Mouse (Mus musculus): Measurements from ENCODE around the gene Eif2ak2. TPM values are rescaled to one million over a fixed set of nuclear protein-coding genes. Genes with fewer than 3 reads are reported as not detected.

The Eif2ak2 gene
- 10 to 100 TPM in 1 of 4 experiments, 1 to 10 TPM in 3; 5.8 to 13.6 (median 8.0) TPM for total RNA-seq (2022)

DNA sequence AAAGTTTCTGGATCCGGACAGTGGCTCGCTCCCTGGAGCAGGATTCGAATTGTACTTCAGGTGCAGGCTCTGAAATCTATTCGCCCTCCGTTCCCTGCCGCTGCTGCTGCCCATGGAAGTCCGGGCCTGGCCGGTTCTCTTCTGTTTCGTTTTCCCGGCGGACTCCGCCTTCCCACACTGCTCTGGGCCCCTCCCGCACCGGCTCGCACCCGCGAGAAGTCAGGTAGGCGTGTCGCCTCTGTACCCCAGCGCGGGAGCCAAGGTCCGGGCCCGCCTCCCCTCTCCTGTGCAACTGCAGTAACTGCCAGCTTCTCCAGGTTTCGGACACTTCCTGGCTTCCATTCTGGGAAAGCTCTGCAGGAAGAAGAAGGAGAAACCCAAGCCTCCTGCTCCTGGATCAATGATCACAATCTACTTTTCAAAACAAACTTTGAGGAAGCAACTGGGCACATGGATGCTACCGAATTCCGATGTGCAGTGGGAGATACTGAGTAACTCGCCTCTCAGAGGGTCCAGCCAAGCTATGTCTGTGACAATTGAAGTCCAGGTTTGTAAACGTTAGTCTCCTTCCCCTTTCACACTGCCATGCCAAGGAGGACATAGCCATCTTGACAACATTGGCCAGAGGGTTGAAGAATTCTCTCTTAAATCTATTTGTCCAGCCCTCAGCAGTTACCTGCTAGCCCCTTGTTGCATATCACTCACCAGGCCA, at the start of gene Eif2ak2:
Eif2ak2 (minus strand) TSS at position 173 of the 712 bp plus-strand sequence.
- peak; percentile 14 to 29 for DNase-seq (ENCODE audit: low spot score in 2 of 2)

DNA sequence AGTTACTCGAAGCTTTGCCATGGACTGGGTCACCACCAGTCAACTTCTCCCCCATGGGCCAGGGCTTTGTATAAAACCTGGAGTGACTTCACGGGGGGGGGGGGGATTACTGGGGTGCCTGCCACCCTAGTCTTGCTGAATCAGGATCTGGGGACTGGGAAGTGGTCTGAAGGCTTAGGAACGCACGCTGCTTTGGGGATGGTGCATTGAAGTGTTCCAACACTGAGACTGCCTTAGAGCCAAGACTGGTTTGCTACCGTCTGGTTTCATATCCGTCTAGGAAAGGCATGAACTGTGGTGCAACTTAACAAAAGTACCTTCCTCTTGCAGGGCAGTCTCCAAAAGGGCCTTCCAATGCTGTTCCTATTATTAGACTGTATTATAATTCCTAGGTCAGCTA, 35.3 kb upstream of the Eif2ak2 start:
- no peak for DNase-seq (ENCODE audit: low spot score in 2 of 2)

DNA sequence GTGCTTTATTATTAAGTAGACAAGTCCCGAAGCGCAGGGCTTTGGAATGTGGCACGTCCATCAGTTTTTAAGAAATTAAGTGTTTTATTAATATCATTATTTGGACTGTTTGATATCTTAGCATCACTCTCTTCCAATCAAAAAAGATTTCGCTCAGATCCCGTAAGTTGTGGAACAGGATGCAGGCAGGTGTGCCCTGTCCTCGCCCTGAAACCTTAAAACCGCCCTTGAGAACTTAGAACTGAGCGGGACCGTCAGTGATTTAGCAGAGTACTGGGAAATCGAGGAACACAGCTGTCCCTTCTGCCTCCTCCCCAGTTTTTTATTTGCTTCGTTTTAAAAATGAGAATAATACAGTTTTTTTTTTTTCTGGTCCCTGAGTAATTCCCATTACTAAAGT, 34.5 kb upstream of the Eif2ak2 start:
- no peak for DNase-seq (ENCODE audit: low spot score in 2 of 2)

DNA sequence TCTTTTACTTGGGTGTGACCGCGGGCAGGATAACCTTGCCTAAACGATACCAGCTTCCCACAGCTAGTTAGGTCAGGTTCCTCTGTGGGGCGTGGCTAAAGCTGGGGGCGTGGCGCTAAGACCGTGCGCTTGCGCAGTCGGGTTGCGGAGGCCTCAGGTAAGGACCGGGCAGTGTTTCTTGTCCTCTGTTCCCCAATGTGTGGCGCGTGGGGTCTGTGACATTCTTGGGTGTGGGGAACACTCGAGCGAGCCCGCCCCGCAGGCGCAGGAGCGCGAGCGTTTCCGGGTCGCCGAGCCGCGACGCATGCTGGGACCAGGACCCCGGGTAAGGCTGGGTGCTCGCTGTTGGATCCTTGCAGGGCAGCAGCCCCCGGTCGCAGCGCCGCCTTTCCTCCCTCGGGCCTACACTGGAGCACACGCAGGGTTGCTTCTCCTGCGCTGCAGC, 34.0 kb upstream of the Eif2ak2 start, which contains the start of gene Cebpzos:
Cebpzos (plus strand) TSS at position 132 of the 445 bp plus-strand sequence.
- DNase-seq (ENCODE audit: low spot score in 2 of 2), result peak; percentile 76 to 90

DNA sequence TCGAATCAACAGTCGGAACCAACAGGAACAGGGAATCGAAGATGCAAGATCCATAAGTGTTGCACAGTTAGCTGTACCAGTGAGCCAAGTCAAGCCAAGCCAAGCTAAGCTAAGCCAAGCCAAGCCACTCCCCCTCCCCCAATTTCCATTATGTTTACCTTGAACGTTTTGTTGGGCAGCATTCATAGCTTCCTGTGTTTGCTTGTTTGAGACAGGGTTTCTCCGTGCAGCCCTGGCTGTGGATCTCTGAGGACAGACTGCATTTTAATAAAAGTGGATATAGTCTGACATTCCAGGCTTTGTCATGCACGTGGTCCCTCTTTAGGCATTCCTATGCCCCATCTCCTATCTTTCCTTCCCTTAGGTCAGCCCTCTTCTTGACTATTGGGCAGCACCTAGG, 33.4 kb upstream of the Eif2ak2 start:
- DNase-seq (ENCODE audit: low spot score in 2 of 2), result no peak

DNA sequence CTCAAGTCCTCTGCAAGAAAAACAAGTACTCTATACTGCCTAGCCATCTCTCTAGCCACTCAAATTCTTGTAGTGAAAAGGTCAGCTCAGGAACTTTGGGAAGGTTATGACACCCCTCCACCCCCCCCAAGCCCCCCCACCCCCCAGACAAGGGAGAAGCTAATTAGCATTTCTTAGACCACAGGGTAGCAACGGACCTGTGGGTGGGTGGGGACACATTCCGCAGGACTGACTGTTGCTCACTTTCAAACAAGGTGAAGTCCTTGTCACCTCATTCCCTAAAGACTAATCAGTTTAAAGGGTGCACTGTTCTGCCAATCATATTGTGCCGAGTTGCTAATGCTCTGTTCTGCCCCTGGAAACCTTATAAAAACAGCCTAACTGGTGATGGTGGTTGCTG, 31.5 kb upstream of the Eif2ak2 start:
- no peak for DNase-seq (ENCODE audit: low spot score in 2 of 2)

DNA sequence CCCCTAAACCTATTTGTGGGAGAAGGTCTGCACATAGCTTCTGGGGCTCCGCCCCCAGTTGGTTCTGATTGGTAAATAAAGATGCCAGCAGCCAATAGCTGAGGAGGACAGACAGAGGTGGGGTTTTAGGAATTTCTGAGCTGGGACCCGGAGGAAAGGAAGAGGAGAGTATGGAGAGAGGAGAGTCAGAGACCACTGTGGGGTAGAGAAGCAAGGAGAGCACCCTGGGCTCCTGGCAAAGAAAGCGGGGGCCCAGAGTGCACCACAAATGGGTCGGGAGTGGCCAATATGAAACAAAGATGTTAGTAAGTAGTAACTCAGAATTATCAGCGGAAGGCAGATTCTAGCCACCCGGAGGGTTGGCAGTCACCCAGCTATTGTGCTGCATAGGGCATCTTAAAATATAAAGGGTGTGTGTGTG, 30.5 kb upstream of the Eif2ak2 start:
- DNase-seq (ENCODE audit: low spot score in 2 of 2), result no peak

DNA sequence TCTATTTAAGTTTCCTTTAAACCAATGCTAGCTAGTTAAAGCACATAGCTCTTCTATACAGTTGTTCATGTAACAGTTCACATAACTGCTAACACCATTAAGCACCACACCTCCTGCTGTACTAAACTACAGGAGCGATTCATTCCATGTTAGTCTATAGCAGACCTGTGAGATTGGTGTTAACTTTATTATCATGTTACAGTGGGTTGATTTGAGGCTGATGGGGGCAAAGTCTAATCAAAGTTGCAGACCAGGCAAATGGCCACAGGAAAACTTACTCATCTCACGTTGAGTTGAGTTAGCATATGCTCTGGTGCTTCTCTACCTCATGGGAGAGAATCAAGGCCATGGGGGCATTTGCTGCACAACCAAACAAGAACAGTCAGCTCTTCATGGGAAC, 27.0 kb upstream of the Eif2ak2 start:
- DNase-seq (ENCODE audit: low spot score in 2 of 2), result no peak

DNA sequence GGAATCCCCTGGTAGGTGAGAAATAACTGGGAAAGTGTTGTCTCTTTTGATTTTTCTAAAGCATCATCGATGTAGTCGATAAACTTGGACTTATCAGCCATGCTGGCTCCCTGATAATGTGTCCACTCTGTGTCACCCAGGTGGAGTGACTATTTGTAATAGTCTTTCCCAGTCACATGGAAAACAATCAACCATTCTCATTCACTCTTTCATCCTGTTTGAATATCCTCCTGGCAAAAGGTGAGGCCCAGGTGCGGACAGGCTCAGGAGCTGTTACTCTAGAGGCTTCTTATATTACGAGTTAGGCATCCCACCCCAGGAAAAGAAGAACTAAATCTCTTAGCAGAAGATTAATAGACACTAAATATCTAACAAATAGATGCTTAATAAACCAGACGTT, 24.5 kb upstream of the Eif2ak2 start, which contains the start of gene Sult6b1:
Sult6b1 (minus strand) TSS at position 101 of the 400 bp plus-strand sequence.
- no peak for DNase-seq (ENCODE audit: low spot score in 2 of 2)

DNA sequence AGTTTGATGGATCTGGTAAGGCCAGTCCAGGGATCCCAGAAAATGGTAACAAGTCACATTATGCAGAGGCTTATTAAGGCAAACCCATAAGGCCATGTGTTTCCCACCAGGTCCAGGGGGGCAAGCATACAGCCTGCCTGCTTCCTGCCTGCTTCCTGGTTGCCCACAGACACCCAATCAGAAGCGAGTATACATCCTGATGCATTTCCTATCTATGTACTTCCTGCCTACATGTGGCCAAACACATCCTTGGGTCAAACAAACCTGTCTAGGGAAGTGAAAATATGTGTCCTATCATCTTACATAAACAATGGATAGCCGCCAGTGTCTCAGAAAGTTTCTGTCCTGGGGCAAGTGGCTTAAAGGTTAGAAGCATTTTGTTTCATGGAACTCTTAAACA, 20.8 kb upstream of the Eif2ak2 start:
- DNase-seq (ENCODE audit: low spot score in 2 of 2), result no peak

DNA sequence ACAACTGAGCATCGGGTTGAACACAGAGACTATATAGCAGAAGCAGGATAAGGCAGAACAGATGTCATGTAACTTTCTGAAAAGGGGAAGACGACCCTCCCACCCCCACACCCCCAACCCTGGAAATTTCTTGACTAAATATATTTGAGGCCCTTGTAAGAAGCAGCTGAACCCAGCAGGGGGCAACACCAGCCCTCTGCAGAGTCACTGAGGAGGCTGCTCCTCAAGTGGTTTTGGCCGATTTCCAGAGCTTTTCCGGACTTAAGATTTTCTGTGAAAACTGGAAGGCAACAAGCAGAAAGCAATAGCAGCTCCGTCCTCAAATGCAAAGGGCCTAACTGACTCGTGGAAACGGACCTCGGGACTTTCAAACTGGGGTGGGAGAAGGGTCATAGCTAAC, 13.0 kb upstream of the Eif2ak2 start:
- no peak for DNase-seq (ENCODE audit: low spot score in 2 of 2)

DNA sequence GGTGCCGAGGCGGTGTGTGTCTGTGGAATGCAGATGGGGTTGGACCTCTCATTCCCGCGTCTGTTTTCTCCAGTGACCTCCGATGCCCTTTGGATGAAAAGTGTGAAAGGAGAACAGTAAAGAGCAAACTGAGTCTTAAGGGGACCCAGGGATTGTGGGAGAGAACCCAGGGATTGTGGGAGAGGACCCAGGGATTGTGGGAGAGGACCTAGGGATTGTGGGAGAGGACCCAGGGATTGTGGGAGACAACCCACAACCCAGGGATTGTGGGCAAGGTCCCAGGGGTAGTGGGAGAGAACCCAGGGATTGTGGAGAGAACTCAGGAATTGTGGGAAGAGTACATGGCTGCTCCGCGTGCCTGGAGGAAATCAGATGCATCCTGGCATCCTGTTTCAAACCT, 12.6 kb upstream of the Eif2ak2 start:
- no peak for DNase-seq (ENCODE audit: low spot score in 2 of 2)

DNA sequence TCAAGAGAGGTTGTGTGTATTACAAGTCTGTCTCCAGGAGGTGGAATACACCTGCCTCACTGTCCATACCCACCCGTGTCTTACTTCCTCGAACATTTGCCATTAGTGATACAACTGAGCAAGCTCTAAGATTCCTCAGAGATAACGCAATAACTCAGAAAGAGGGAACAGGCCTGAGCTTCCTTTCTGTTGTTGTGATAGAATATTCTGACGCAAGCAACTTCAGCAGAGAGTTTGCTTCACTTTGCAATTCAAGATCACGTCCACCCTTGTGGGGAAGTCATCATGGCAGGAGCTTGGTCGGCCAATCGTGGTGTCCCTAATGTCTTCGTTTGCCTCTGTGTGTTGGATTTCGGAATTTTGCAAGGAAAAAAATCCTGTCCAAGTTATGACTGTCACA, 8.6 kb upstream of the Eif2ak2 start:
- DNase-seq (ENCODE audit: low spot score in 2 of 2), result no peak

DNA sequence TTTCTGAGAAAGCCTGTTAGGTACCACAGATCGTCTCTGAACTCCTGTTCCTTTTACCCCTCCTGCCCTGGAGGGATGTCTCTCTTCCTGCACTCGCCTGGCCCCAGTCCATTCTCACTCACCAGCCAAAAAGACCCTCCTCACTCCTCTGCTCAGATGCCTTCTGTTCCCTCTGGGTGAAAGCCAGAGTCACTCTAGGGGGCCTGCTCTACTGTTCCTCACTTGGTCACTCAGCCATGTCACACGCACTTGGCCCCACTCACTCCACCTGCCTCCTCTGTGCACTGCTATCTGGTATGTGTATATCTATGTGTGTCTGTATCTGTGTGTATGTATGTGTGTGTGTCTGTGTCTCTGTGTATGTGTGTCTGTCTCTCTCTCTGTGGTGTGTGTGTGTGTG, 6.8 kb upstream of the Eif2ak2 start:
- no peak for DNase-seq (ENCODE audit: low spot score in 2 of 2)

DNA sequence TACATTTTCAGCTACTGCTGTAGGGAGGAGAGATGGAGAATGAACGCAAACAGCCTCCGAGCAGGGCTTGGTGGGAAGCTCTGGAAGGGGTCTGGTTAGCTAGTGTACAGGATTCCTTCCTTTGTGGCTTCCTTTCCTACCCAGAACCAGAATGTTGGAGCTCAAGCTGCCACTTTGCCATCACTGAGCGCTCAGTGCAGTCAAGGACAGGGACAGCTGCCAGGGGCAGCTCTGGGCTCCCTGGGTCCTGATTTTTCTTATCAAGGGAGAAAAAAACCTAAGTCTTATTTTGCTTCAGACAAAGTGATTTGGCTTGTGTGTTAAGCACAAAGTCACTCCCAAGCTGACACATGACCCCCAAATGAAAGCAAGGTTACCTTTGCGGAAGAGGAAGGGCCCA, 6.2 kb upstream of the Eif2ak2 start:
- no peak for DNase-seq (ENCODE audit: low spot score in 2 of 2)

DNA sequence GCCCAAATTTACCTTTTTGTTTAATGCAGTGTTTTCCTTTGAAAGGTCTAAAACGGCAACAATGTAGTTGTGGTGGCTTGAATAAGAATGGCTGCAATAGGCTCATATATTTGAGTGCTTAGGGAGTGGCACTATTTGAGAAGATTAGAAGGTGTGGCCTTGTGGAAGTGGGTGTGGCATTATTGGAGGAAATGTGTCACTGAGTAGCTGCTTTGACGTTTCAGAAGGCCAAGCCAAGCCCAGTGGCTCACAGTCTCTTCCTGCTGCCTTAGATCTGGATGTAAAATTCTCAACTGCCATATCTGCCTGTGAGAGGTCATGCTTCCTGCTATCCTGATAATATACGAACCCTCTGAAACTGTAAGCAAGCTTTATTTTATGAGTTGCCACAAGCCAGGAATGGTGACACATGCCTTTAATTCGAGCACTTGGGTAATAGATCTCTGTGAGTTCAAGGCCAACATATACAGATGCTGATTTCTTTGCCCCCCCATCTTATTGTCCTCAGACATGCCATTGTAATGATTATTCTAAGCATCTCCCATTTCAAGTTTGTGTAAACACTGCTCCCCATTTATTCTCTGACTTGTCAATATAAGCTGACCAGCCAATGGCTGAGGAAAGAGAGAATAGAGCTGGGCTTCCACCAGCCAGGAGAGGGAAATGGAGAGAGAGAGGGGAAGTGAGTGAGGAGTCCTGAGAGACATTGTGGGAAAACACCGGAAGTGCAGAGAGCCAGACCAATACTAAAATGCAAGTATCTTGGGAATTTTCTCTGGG, 3.1 kb upstream of the Eif2ak2 start:
- DNase-seq (ENCODE audit: low spot score in 2 of 2), result no peak

DNA sequence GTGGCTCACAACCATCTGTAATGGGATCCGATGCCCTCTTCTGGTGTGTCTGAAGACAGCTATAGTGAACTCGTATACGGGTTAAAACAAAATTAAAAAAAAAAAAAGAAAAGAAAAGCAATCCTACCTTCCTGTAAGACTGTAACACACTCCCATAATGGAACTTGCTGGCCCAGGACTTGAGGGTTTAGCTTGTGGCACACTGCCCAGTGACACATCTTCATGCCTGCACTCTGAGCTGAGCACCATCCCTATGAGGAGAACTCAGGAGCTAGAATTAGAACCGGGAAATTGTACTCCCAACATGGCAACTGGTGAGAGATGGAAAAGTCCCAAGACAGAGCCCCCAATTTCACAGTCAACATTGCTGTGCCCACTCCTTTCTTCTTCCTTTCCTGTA, 918 bp upstream of the Eif2ak2 start:
- no peak for DNase-seq (ENCODE audit: low spot score in 2 of 2)

DNA sequence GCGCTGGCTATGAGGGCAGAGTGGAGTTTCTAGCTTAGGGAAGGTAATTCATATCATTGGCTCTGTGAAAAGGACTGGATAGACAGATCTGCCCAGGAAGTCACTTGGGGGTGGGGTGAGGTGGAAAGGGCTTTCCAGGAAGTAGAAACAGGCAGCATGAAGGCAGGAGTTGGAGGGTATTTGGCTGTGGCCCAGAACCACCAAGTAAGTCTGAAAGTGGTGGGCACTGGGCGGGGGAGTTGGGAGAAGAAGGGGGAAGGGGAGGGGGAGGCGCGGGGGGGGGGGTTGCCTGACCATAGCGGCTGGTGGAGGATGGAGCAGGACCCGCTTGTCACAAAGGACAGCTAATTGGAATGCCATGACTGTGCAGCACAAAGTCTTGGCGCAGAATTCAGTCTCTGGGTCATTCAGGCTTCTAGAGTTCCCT, 482 bp downstream of the Eif2ak2 start:
- DNase-seq (ENCODE audit: low spot score in 2 of 2), result no peak

DNA sequence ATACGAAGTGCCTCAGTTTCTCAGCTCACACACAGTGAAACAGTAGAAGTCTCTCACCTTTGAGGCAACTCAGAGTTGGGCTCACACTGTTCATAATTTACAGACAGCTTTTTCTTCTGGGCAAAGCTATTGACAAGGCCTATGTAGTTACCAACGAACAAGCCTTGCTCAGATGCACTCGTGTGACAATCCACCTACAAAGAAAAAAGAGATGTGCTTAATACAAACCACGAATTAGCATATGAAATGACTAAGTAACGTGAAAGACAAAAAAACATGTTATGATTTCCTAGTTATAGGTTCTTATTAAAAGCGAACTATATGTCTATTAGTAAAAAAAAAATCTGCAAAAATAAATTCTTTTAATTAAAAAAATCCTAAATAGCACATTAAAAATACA, 8.5 kb downstream of the Eif2ak2 start:
- no peak for DNase-seq (ENCODE audit: low spot score in 2 of 2)

DNA sequence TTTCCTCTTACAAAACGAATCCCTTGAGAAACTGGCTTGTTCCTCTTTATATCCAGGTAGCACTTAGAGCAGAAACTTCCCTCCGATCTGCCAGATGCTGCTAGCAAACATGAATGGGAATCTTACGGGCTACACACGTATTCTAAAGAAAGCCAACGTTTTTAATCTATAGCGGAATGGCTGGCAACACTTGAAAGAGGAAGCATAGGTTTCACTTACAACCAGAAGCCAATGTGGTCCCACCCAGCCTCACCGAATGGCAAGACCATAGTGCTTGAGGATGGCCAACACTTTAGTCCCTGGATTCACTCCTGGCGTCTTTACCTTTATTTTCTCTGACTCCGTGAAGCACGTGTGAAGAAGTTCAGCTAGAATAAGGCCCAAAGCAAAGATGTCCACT, 26.1 kb downstream of the Eif2ak2 start:
- no peak for DNase-seq (ENCODE audit: low spot score in 2 of 2)

DNA sequence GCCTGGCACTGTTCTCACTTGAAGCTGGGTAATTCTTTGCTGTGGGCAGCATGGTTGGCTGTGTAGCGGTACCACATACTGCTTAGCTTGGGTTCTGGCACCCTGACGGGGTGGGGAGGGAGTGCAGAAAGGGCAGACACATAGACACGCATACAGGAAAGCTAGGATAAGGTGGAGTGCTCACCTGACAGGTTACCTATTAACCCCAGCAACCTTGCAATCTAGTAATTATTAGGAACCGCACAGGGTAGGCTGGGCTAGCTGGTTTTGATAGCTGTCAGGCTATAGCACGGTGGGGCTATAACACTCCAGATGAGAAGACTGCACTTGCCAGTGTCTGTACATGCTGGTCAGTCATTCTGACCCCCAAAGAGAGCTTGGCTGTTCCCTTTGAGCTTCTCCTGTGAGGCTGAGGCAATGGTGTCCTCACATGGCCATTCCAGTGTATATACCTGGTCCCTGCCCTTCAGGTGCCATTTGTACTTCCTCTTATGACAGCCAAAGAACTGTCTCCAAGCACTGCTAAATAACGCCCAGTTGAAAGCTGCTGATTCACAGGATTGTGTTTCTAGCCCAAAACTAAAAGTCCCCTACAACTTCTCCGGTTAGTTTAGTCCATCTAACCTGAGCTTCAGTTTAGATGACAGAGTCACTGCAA, 40.0 kb downstream of the Eif2ak2 start:
- no peak for DNase-seq (ENCODE audit: low spot score in 2 of 2)

DNA sequence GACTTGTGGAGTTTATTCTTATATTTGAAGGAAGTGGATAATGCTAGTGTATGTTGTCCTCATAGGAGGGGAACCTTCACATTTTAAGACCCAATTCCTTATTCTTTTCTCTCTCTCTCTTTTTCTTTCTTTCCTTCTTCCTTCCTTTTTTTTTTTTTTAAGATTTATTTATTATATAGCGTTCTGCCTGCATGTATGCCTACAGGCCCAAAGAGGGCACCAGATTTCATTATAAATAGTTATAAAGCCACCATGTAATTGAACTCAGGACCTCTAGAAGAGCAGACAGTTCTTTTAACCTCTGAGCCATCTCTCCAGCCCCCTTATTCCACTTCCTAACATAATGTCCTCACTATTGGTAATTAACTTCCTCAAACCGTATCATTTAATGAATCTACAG, 46.3 kb downstream of the Eif2ak2 start:
- DNase-seq (ENCODE audit: low spot score in 2 of 2), result no peak
